Mouse (Mus musculus): ENCODE measurements around the gene Cldnd1. TPM values are rescaled to one million over a fixed set of nuclear protein-coding genes. Genes with fewer than 3 reads are reported as not detected.

The Cldnd1 gene
- polyA plus RNA-seq (2015; fragmentation: Nextera tagmentation; extraction: Ambion mirVana): 93.7 and 97.5 TPM in 2 replicates

DNA sequence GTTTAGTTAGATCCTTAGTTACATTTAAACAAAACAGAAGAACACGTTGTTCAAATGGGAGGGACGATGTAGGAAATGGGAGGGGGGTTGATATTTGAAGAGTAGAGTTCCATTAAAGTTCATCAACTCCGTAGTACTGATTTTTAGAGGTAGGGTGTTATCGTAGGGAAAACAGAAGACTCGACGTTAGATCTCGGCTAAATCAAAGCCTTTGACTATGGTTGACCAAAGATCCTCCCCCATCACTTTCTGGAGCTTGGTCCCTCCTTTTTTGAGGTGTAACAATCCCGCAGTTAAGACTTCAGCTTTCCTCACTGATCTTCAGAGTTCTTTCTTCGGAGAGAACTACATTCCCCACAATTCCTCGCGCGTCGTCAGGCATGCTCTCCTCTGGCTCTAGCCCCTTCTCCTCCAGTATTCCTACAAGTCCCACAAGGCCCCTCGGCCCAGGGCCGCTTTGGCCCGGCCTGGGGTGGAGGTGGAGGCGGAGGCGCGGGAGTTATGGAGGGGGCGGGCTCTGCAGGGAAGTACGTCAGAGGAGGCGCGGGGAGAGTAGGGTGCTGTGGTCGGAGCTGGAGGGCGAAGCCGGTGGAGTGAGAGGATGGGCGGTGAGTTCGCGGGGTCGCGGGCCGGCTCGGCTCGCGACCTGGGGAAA lies at the start of gene Cldnd1:
Gene Cldnd1, plus strand, starts transcription at position 434 of the 655 bp plus-strand sequence.
- Histone ChIP-seq H3K4me1 (ENCODE audit: control insufficient read depth, insufficient read depth, low read length) (peaks cover 3% of the 10 kb centered on the region; the same call in 1 of the 2 replicates), H3K36me3 (ENCODE audit: control insufficient read depth, insufficient read depth, low read length) (no peaks in the 10 kb centered on the region; the same call in 1 of the 2 replicates), H3K27me3 (replicated peaks; ENCODE audit: control insufficient read depth, insufficient read depth, low read length) (no peaks in the 10 kb centered on the region), H3K4me3 (ENCODE audit: low read length) (peak within 1 kb of the TSS; percentile 78), H3K9ac (ENCODE audit: low read depth, low read length) (peak within 1 kb of the TSS; percentile 81), H3K4me2 (ENCODE audit: low read depth, low read length) (peak within 1 kb of the TSS; percentile 68), H3K27ac (ENCODE audit: low read length) (peak within 1 kb of the TSS; percentile 69), H3K9me3 (ENCODE audit: control insufficient read depth, low read length) (no peaks in the 10 kb centered on the region)
- WGBS: 1% methylated on average over 30 of the region's 35 CpGs
- ATAC-seq: peak; percentile 100

DNA sequence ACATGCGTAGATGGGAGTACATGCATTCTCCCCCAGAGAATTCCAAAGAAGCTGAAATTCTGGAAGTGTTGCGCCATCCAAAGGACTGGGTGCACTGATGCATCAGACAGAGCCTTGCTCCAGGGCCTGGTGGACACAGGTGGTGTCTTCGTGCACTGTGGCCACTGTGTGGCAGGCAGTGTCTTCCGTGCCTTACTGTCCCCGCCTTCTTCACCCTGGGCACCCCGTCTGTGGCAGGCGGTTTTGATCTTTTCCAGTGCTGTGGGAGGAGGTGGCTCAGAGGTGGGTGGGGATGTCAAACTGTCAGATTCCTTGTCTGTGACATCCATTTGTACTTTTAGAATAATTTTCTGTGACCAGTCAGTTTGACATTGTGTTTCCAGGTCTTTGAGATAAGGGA lies 49.0 kb upstream of the Cldnd1 start:
- ATAC-seq: no peak
- no peaks in the 10 kb centered on the region for H3K4me1 ChIP-seq (ENCODE audit: control insufficient read depth, insufficient read depth, low read length)
- H3K4me3 ChIP-seq (ENCODE audit: low read length): no peak overlapping the region
- no peaks in the 10 kb centered on the region for H3K9me3 ChIP-seq (ENCODE audit: control insufficient read depth, low read length)
- no peak overlapping the region for H3K27ac ChIP-seq (ENCODE audit: low read length)
- 71% methylated on average over 7 of the region's 7 CpGs for WGBS
- no peak overlapping the region for H3K9ac ChIP-seq (ENCODE audit: low read depth, low read length)
- peaks cover 14% of the 10 kb centered on the region for H3K36me3 ChIP-seq (ENCODE audit: control insufficient read depth, insufficient read depth, low read length)
- no peak overlapping the region for H3K4me2 ChIP-seq (ENCODE audit: low read depth, low read length)
- H3K27me3 ChIP-seq (replicated peaks; ENCODE audit: control insufficient read depth, insufficient read depth, low read length): no peaks in the 10 kb centered on the region

DNA sequence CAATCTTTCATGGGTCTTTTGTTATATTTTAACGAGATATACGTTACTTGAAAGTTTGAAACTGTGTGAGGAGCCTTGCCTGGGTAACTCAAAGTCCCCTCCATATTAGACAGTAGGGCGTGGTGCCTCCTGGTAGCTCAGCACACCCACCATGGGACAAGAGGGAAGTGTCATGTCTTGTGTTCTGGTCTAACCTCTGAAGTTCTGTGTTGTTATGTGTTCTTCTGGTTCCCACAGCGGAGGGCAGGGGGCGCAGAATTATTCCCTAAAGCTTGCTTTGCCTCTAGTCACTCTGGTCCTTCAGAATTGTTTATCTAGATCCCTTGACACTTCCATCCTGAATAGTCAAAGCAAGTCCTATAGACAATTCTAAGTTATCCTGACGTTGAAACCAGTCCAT lies 45.7 kb upstream of the Cldnd1 start:
- 92% methylated on average over 6 of the region's 6 CpGs for WGBS
- Histone ChIP-seq H3K27me3 (replicated peaks; ENCODE audit: control insufficient read depth, insufficient read depth, low read length) (no peaks in the 10 kb centered on the region), H3K27ac (ENCODE audit: low read length) (no peak overlapping the region), H3K4me1 (ENCODE audit: control insufficient read depth, insufficient read depth, low read length) (no peaks in the 10 kb centered on the region), H3K4me2 (ENCODE audit: low read depth, low read length) (no peak overlapping the region), H3K9ac (ENCODE audit: low read depth, low read length) (no peak overlapping the region), H3K9me3 (ENCODE audit: control insufficient read depth, low read length) (no peaks in the 10 kb centered on the region), H3K4me3 (ENCODE audit: low read length) (no peak overlapping the region), H3K36me3 (ENCODE audit: control insufficient read depth, insufficient read depth, low read length) (0 out of 2 replicates have a peak, but pooled peaks cover 5% of the 10 kb centered on the region)
- ATAC-seq: no peak

DNA sequence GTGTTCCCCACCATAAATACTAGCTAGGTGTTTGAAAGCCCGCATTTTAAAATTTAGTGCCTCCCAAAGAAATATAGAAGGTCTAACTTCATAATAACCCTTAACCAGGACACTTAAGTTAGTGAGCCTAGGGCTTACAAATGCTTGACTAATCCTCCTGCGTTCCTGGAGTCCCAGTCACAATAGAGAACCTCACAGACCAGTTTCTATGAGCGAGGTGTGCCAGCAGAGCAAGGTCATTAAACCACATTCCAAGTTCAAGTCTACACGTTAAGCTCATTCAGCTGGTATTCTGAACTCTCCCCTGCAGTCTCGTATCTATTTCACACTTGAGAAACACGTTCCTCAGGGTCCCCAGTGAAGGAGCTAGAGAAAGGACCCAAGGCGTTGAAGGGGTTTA lies 44.8 kb upstream of the Cldnd1 start:
- H3K27ac ChIP-seq (ENCODE audit: low read length): no peak overlapping the region

DNA sequence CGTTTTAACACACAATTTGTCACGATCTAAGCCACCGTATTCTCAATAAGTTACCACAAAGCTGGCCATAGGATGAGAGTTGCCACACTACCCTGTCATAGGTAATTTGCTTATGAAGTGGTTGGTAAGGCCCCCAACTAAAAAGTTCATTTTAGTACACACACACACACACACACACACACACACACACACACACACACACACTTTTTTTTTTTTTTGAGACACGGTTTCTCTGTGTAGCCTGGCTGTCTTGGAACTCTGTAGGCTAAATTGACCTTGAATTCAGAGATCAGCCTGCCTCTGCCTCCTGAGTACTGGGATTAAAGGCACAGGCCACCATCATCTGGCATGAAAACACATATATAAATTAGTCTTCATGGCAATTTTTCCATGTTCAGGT lies 43.8 kb upstream of the Cldnd1 start:
- H3K4me3 ChIP-seq (ENCODE audit: low read length): no peak overlapping the region
- H3K36me3 ChIP-seq (ENCODE audit: control insufficient read depth, insufficient read depth, low read length): no peaks in the 10 kb centered on the region
- H3K4me1 ChIP-seq (ENCODE audit: control insufficient read depth, insufficient read depth, low read length): no peaks in the 10 kb centered on the region
- no peak overlapping the region for H3K9ac ChIP-seq (ENCODE audit: low read depth, low read length)
- no peak overlapping the region for H3K27ac ChIP-seq (ENCODE audit: low read length)
- H3K9me3 ChIP-seq (ENCODE audit: control insufficient read depth, low read length): no peaks in the 10 kb centered on the region
- H3K27me3 ChIP-seq (replicated peaks; ENCODE audit: control insufficient read depth, insufficient read depth, low read length): no peaks in the 10 kb centered on the region
- no peak for ATAC-seq
- H3K4me2 ChIP-seq (ENCODE audit: low read depth, low read length): no peak overlapping the region
- 89% methylated on average over 4 of the region's 4 CpGs for WGBS

More for the DNA sequence above, 44.8 kb upstream of the Cldnd1 start:
- H3K4me1 ChIP-seq (ENCODE audit: control insufficient read depth, insufficient read depth, low read length): no peaks in the 10 kb centered on the region
- 81% methylated on average over 7 of the region's 7 CpGs for WGBS
- H3K27me3 ChIP-seq (replicated peaks; ENCODE audit: control insufficient read depth, insufficient read depth, low read length): no peaks in the 10 kb centered on the region
- no peaks in the 10 kb centered on the region for H3K9me3 ChIP-seq (ENCODE audit: control insufficient read depth, low read length)
- H3K4me2 ChIP-seq (ENCODE audit: low read depth, low read length): no peak overlapping the region
- no peak overlapping the region for H3K9ac ChIP-seq (ENCODE audit: low read depth, low read length)
- ATAC-seq: no peak
- no peak overlapping the region for H3K4me3 ChIP-seq (ENCODE audit: low read length)
- H3K36me3 ChIP-seq (ENCODE audit: control insufficient read depth, insufficient read depth, low read length): 0 out of 2 replicates have a peak, but pooled peaks cover 2% of the 10 kb centered on the region

DNA sequence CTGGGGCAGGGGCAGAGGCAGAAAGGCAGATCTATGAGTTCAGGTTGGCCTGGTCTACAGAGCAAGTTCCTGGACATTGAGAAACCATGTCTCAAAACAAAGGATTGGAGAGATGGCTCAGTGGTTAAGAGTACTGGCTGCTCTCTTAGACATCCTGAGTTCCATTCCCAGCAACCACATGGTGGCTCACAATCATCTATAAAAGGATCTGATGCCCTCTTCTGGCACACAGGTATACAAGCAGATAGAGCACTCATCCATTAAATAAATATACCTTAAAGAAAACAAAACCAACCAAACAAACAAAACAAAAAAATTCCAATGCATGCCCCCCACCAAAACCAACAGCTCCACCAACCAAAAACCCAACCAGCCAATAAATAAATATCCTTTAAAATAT lies 43.2 kb upstream of the Cldnd1 start:
- Histone ChIP-seq H3K4me2 (ENCODE audit: low read depth, low read length) (no peak overlapping the region), H3K9ac (ENCODE audit: low read depth, low read length) (no peak overlapping the region), H3K4me3 (ENCODE audit: low read length) (no peak overlapping the region), H3K36me3 (ENCODE audit: control insufficient read depth, insufficient read depth, low read length) (no peaks in the 10 kb centered on the region), H3K27ac (ENCODE audit: low read length) (no peak overlapping the region), H3K4me1 (ENCODE audit: control insufficient read depth, insufficient read depth, low read length) (no peaks in the 10 kb centered on the region), H3K27me3 (replicated peaks; ENCODE audit: control insufficient read depth, insufficient read depth, low read length) (no peaks in the 10 kb centered on the region), H3K9me3 (ENCODE audit: control insufficient read depth, low read length) (no peaks in the 10 kb centered on the region)
- no peak for ATAC-seq

DNA sequence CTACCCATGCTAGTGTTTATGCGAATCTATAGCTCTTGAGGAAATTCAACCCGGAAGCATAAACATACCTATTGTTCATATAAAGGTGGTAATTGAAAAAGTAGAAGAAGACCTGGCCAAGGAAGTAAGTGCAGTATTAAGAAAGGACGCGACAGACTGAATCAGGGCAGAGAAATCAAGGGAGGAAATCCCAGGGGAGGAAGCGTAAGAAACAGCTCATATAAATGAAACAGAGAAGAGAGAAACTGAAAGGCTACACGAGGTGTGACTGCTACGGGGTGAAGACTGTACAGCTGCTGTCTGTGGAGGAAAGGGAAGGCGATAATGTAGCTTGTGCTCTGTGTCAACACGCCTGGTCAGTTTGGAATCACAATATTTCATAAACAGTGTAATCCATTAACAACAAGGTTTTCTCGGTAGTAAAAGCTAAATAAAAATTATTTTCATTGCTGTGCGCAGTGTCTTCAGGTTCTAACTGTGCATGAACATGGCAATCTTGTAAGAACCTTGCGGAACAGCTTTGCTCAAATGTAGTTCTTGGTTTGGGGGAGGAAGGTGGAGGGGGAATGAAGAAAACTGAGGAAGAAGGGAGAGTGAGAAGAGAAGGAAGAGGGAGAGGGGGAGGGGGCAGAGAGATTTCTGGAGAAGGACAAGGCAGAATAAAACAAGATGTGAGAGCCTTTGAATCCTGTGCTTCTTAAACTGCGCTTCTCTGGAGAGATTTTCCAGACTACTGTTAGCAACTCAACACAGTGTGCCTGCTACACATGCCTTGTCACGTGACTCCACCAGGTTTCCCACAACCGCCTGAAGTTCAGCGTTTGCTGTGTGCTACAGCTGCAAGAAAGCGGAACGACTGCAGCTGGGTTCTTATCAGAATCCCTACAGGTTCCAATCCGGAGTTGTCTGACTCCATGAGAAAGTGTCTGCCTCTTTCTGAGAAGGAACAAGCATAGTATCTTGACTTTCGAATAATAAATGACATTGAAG lies 41.9 kb upstream of the Cldnd1 start:
- no peaks in the 10 kb centered on the region for H3K27me3 ChIP-seq (replicated peaks; ENCODE audit: control insufficient read depth, insufficient read depth, low read length)
- H3K4me1 ChIP-seq (ENCODE audit: control insufficient read depth, insufficient read depth, low read length): no peaks in the 10 kb centered on the region
- H3K9ac ChIP-seq (ENCODE audit: low read depth, low read length): no peak overlapping the region
- no peak overlapping the region for H3K4me3 ChIP-seq (ENCODE audit: low read length)
- no peaks in the 10 kb centered on the region for H3K9me3 ChIP-seq (ENCODE audit: control insufficient read depth, low read length)
- no peak overlapping the region for H3K27ac ChIP-seq (ENCODE audit: low read length)
- WGBS: 70% methylated on average over 20 of the region's 20 CpGs
- H3K4me2 ChIP-seq (ENCODE audit: low read depth, low read length): no peak overlapping the region
- 0 out of 2 replicates have a peak, but pooled peaks have one; percentile 42 for ATAC-seq
- H3K36me3 ChIP-seq (ENCODE audit: control insufficient read depth, insufficient read depth, low read length): no peaks in the 10 kb centered on the region

DNA sequence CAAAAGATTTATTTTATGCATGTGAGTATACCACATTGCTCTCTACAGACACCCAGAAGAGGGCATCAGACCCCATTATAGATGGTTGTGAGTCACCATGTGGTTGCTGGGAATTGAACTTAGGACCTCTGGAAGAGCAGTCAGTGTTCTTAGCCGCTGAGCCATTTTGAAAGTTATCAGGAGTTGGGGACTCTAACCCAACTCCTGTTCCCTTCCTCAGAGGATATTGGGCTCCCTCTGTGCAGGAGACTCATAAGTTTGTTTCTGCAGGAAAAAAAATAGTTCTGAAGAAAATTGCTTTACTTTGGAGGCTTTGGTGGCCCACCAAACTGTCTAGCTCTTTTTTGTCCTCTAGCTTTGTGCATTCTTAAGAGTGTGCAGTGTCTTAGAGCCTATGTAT lies 39.2 kb upstream of the Cldnd1 start:
- Histone ChIP-seq H3K4me1 (ENCODE audit: control insufficient read depth, insufficient read depth, low read length) (no peaks in the 10 kb centered on the region), H3K36me3 (ENCODE audit: control insufficient read depth, insufficient read depth, low read length) (no peaks in the 10 kb centered on the region), H3K4me2 (ENCODE audit: low read depth, low read length) (no peak overlapping the region), H3K9ac (ENCODE audit: low read depth, low read length) (no peak overlapping the region), H3K27ac (ENCODE audit: low read length) (no peak overlapping the region), H3K27me3 (replicated peaks; ENCODE audit: control insufficient read depth, insufficient read depth, low read length) (no peaks in the 10 kb centered on the region), H3K9me3 (ENCODE audit: control insufficient read depth, low read length) (no peaks in the 10 kb centered on the region), H3K4me3 (ENCODE audit: low read length) (no peak overlapping the region)
- WGBS: 91% methylated on average over 1 of the region's 1 CpGs
- ATAC-seq: no peak

DNA sequence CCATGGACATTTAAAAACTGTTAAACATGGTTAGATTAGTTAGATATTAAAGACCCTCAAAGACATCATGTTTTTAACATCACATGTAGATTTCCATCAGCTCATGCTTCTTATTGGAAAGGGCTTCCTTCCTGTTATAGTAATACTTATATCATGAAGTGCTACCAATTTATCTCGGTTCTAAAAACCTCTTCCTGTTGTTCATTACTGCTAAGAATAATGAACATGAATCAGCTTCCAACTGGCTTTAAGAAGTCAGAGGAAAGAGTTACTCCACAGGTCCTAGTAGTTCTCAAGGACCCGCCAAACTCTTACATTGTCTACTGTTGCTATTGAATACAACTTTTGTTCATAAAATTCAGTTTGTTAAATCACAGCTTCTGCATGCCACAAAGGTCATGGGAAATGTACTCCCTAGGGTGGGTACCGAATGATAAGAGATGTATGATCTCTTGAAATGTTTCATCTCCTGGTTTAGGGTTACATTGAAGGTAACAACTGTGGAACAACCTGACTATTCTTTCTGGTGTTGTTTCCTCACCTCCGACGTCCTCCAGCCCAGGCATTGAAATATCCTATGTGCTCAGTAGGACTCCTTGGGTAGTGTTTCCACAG lies 38.0 kb upstream of the Cldnd1 start:
- Histone ChIP-seq H3K4me3 (ENCODE audit: low read length) (no peak overlapping the region), H3K4me1 (ENCODE audit: control insufficient read depth, insufficient read depth, low read length) (no peaks in the 10 kb centered on the region), H3K9ac (ENCODE audit: low read depth, low read length) (no peak overlapping the region), H3K9me3 (ENCODE audit: control insufficient read depth, low read length) (no peaks in the 10 kb centered on the region), H3K4me2 (ENCODE audit: low read depth, low read length) (no peak overlapping the region), H3K27me3 (replicated peaks; ENCODE audit: control insufficient read depth, insufficient read depth, low read length) (no peaks in the 10 kb centered on the region), H3K36me3 (ENCODE audit: control insufficient read depth, insufficient read depth, low read length) (no peaks in the 10 kb centered on the region), H3K27ac (ENCODE audit: low read length) (no peak overlapping the region)
- ATAC-seq: no peak
- 82% methylated on average over 5 of the region's 5 CpGs for WGBS

Data from intestine, embryonic 16.5 days (tissue).